Mouse (Mus musculus): ENCODE results near the gene Slc31a2.

DNA sequence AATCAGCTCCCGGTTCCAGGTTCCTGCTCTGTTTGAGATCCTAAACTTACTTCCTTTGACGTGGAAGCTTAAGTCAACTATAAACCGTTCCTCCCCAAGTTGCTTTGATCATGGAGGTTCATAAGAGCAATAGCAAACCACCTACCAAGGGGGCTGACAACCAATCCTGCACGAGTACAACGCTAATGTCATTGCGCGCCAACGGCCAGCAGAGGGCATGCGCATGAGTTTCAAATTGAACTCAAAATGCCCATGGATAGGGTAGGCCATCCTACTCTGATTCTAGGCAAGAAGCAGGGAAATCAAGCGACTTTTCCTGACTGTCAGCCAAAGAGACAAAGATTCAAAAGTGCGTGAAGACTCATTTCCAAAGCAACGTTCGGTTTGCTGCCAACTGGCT is 31.6 kb upstream of the Slc31a2 start, which contains the start of gene Zfp37:
- 0 out of 2 replicates have a peak, but pooled peaks have one; percentile 9 for TF ChIP-seq CTCF (IDR thresholded peaks at IDR 0.05; ENCODE audit: borderline replicate concordance, insufficient read depth, low read depth, low read length)
- no peak for TF ChIP-seq POLR2A (IDR thresholded peaks at IDR 0.05; ENCODE audit: borderline replicate concordance, insufficient read depth, low read length)

Measured in cerebellum, adult 2 months (tissue).